Mouse (Mus musculus) A20 (cell line): ENCODE measurements around the gene Adamts3.

Experiments used
- DNase-seq: peaks from one replicate; pipeline ENCODE4 v3.0.0-alpha.2; 2011; ENCODE audit warnings: low read depth, low spot score

Gene Adamts3

DNA sequence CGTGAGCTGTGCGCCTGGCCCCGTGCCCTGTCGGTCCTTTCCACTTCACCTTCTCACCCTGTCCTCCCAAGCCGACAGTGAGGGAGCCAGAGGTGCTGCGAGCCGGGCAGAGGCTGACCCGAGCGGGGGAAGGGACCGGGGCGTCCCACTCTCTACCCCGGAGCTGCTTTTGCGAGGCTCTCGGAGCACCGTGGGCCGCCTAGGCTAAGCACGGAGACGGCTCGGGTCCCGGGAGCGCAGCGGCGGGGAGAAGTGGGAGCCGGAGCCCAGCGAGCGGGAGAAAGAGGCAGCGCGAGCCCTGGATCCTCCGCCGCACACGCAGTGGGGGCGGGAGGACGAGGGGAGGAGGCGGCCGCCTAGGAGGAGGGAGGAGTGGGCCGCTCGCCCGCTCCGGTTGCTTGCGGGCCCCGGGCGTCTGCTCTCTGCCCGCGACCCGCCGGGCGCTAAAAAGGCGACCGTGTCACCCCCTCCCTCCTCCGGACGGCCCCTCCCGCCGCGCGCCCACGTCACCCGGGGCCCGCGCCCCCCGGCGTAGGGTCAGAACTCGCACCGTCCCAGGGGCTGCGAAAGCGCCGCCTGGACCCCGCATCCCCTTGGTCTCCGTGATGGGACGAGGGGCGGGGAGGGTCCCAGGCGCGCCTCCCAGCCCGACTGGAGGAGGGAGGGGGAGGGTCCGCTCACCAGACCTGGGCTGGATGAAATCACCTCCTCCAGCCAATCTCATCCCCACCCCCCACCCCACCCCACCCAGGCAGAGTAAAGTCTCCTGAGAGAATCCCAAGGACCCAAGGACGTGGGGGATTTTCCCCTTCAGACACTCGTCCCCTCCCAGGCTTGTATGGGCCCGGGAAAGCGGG, at the start of gene Adamts3:
Adamts3 (minus strand) TSS at position 284 of the 857 bp plus-strand sequence.
- DNase-seq = no peak

DNA sequence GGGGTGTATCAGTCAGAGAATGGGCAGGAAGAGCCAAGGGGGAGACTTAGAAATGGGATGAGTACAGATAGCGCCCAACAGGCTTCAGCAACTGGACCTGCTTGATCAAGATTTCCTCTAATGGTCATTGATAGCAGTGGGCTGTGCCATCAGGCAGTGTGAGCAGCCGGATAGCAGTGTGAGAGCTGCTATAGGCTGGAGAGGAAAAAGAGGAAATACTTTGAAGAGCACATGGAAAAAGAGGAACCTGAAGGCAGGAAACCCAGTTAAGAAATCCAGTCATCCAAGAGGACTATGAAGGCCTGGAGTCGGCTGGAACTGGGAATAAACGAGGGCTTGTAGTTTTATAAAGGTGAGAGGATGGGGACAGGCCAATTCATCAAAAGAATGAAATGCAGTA, 48.4 kb upstream of the Adamts3 start:
- DNase-seq = no peak

DNA sequence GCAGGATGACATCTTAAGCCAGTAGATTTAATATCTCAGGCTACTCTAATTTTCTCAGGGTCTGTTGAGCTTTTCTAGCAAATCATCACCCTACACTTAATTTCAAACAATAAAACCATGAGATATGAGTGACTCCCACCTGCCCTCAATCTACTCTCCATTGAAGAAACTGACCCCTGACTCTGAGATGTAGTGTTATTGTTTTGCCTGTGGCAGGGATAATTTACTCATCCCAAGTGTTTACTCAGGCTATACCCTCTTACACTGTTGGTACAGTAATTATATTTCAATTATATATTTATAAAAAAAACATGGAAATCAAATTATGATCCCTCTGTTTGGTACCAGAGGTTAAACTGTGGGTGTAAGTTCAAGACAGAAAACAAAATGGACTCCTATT, 29.2 kb upstream of the Adamts3 start:
- DNase-seq = no peak

DNA sequence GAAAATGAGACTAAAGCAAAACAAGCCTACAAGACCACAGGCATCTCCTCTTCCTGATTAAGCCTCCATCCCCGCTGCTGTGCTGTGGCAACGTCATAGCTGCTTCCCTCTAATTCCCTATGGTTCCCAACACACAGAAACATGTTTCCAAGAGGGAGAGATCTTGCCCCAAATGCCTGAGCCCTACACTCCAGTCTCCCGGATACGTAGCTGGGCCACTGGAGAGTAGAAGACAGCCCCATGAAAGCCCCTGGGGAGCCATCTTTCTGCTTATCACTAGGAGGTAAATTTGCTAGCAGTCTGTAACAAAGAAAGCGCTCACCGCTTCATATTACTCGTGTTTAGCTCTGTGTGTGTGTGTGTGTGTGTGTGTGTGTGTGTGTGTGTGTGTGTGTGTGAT, 28.8 kb upstream of the Adamts3 start:
- DNase-seq = no peak

DNA sequence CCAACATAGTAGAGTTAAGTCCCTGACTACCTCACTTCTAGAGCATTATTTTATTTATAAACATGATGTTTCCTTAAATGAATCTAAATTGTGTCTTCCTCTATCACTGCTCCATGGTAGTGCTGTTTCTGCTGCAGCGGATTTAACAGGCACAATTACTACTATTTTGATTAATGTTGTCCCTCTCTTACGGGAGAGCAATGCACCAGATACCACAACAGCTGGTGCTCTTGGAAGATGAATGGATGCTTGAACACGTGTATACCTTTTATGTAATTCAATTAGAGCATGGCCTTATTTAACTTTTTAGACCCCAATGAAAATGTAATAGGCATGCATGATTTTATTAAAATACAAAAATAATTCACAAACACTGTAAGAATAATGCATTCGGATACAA, 28.4 kb upstream of the Adamts3 start:
- no peak for DNase-seq

DNA sequence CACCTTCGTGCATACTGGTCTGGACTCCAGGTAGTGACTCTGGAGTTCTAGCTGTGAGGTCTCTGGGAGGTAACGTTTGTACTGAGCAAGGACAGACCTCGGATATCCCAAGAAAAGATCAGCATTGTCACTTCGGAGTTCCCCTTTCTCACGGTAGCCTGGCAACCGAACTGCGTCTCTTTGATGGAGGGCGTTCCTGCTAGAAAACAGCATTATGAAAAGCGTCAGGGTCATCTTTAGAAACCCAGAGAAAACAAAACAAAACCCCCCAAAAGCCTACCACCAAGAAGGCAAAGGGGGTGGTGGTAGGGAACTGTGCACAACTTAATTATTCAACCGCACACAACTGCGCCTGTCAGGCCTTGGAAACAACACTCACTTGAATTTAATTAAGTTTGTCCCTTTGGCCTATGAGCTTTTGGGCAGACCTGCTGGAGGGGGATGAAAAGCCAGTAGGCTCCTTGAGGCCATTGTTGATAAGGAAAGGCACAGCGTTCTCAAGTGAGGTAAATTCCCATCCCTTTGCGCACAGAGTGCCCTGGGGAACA, 23.8 kb upstream of the Adamts3 start:
- DNase-seq = no peak

DNA sequence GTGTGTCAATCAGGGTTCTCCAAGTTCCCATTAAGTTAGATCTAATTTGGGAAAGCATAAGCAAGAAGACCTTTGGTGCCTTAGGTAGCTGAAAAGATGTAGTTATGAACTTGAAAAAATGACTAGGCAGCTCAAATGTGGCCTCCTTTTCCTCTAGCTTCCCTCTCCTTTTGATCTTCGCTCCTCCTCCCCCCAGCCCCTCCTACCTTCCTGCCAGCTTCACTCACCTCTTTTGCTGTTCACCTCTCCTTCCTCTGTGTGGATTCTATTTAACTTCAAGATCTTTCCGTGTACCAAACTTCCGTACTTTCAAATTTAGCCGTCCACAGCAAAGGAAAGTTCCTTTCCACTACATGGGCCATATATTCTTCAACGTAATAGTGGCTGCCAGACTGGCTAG, 17.9 kb upstream of the Adamts3 start:
- DNase-seq = no peak

DNA sequence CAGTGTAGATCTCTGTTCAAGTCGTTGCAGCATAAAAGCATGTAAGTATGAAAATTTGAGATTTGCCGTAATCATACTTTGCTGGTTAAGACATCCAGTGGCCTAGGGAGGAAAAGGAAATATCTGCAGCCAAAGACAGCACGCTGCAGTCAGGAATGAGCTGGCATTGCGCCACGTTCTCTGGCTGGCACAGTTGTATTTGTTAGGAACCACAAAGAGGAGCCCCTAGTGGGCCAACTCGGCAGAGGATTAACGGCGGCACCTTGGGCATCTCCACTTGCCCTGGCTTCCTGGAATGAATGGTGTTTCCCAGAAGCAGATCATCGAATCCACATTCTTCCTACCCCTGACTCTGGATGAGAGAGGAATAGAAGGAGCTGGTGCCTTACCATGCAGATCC, 14.4 kb upstream of the Adamts3 start:
- no peak for DNase-seq

DNA sequence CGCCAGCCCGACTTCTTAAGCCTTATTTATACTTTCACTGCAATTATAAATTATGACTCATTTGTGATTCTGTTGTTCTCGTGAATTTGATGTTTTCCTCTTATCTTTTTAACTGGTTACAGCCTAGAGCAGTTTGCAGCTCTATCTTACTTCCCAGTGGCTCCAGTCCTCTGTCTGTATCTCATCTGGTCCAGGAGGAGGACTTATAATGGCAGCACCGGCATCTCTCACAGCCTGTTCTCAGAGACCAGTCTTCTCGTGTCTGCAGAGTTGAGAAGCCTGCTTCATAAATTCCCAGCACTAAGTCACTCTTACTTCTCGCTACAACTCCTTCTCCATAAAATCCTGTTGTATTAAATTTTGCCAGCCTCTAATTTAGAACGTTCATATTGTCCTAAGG, 12.4 kb upstream of the Adamts3 start:
- DNase-seq = no peak

DNA sequence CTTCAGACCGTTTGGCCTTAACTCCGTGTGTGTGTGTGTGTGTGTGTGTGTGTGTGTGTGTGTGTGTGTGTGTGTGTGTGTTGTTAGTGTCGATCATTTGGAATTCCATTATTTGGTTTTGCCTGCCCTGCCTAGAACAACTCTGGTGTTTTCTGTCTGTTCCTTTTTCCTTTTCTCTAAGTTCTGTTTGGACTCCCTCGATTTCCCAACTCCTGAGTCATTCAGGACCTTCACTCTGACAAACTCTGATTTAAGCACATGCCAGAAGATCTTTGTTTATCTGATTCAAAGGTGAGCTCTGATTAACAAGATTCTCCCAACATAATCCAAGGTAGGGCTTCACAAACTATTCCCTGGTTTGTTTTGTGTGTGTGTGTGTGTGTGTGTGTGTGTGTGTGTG, 1.9 kb upstream of the Adamts3 start:
- no peak for DNase-seq

DNA sequence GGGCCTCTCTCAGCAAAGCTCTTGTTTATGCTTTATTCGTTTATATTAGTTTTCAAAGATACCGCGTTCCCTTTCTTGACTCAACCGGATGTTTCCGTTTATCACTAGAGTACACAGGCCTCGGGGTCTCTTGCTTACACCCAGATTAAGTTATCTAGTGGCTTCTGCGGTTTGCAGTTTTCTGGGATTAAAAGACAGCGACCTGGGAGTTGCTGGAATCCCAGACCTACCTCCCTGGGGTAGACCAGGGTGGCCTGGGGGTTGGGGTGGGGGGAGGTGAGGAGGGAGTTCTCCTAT, 722 bp upstream of the Adamts3 start:
- DNase-seq = no peak

DNA sequence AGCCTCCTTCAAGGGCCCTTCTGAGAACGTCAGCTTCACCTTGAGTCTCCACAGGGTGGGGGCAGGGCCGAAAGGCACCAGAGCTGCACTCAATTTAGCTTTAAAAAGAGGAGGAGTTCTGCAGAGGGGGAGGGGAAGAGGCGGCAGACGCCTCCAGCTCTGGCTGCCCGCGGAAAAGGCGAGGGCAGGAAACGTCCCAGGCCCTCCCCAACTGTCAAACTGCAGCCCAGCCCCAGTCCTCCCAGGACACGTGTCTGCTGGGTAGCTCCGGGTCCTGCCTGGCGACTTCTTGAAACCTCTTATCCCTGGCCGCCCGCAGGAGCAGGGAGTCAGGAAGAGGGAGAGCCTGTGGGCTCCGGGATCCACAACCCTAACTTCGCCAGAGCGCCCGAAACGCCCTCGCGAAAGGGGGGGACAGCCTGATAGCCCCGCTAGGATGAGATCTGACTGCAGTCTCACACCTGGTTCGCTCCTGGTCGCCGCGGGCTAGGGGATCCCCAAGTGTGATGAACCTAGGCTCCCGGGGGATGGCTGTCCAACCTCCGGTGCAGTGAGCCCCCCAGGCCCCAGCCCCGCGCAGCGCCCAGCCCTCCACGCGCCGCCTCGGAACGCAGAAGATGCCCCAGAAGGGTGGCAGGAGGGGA, 921 bp downstream of the Adamts3 start:
- DNase-seq = no peak

DNA sequence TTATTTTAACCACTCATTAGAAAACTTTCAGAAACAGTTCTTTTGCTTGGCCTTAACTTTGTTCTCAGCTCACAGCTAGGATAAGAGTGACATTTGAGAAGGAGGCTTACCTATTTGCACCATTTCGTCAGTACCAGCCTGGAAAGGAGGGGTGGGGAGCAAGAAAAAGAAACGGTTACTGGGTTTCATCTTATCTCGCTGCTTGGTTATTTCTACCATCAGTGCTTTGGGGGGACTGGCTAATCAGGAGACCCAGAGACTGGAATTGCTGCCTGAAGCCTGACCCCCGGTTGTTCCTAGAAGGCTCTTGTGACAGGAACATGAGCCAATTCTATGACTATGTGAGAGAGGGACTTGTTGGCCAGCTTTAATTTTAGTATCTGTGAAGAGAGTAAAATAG, 1.7 kb downstream of the Adamts3 start:
- no peak for DNase-seq

DNA sequence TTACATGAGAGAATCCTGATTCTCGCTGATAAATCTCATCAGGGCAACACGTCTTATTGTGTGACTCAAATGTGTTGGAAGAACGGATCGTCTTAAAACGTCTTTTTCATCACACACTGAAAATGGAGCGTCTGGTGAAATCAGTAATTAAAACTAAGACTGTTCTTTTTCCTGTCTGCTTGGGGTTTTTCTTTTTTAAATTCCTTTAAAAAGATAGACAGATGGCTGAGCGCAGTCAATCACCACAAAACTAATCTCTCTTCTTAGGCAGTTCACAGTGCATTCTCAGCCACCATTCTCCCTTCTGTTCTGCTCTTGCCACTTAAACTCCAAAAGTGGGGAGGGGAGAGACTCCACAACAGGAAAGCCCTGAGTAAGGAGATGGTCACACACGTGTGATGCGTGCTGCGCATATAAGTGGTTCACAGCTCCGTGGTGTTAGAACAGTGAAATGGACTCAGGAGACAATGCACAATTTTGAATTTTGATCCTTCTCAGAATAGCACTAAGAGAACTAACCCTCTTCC, 4.2 kb downstream of the Adamts3 start:
- DNase-seq = no peak

DNA sequence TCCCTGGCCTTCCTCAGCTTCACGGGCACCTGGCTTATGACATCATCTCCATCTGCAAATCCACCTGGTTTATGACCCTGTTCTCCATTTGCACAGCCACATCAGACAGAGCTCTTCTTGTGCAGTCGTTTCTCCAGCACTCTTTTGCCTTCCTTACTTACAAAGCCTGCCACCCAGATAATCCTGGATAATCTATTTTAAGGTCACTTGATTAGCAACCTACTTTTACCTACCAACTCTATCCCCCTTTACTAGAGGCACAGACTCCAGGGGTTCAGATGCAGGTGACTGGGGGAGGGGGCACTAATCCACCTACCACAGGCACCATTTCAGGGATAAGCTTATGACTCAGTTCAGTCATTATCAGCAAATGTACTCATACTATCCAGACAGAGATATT, 10.5 kb downstream of the Adamts3 start:
- DNase-seq = no peak

DNA sequence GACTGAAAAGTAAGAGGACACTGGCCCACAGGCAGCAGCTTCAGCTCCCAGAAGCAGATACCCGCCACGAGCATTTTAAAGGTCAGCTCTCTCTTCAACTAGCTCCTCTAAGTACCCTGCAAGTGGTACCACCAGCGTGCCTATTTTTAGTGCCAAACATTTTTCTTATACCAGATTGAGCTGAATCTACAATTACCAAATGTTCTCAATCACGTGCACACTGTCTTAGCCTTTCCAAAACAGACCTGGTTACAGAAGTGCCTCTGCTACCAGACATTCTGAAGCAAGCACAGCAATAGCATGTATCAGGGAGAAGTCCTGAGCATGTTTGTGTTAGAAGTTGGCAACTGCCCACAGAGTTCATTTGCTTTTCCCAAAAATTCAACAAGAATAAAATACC, 23.5 kb downstream of the Adamts3 start:
- no peak for DNase-seq

DNA sequence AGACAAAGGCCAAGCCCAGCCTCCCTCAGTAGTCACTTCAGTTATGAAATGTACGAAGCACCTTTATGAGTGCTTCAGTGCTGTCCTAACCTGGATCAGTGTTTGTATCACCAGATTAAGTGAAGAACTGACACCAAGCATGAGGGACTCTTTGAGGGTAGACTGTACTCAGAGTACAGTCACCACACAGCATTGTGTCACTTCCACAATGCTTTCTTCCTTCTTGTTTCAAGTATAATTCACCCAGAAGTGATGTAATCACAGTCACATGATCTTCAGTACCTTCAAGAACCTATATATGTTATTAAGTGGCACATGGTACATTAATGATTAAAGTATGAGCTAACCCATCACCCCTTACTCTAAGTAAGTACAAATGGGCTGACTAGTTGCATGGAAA, 24.3 kb downstream of the Adamts3 start:
- DNase-seq = no peak

DNA sequence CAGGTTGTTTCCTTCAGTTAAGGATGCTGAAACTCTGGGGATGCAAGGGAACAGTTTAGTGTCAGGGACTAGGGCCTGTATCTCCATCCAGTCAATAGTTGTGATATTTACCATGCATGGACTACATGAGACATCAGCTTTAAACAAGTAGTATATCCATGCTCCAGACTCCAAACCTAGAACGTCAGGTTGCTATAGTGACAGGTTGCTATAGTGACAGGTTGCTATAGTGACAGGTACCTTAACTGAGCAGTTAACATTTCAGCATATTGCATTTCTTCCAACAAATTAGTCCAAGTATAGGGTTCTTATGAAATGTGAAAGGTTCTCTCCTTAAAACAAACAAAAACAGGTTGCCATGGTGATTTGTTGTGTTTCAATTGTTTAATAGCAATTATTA, 36.6 kb downstream of the Adamts3 start:
- no peak for DNase-seq

DNA sequence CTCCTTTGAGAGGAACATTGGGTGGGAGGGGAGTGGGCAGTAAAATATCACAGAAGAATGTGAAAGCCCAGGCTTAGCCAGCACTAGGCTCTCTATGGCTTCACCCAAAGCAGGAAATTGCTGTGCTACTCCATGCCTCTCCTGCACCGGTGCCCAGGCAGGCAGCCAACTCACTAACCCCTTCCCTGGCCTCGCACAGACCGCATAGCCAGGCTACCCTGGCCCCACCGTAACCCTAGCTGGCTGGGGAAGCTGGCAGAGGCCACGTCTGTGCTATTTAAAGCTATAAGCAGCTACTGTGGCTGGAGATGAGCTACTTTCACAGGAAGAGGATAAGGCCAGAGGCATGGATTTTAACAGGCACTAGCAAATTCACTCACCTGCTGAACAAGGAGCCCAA, 38.8 kb downstream of the Adamts3 start:
- DNase-seq = no peak

DNA sequence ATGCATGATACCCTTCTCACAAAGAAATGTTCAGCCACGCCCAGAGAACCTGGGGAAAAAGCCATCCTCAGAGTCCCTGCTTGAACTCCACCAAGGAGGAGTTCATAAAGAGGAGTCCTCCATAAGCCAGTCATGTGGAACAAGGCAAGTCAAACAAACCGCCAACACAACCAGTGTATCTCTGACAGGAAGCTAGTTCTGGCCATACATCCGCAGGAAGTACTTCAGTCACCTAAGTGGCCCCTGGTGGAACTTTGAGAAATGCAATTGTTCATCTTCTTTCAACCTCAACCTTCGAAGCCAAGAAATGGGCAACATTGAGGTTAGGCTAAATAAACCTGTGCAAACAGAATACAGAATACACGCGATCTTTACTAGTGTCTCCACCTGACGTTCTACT, 39.7 kb downstream of the Adamts3 start:
- no peak for DNase-seq

DNA sequence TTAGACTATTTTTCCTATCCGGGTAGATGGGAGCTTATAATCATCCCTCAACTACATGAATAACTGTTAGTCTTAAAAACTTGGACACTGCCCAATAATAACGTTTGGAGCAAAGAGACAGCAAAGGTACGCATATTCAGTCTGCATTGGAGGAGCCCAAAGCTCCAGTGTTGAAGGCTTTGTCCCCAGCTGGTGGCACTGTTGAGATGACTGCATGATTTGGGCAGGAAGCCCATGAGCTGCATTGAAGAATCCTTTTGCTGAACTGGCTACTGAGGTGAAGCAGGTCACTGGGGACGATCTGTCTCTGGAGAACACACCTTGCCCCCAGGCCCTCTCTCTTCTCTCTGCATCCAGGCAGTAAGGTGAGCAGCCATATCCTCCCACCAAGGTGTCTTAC, 43.5 kb downstream of the Adamts3 start:
- DNase-seq = no peak

DNA sequence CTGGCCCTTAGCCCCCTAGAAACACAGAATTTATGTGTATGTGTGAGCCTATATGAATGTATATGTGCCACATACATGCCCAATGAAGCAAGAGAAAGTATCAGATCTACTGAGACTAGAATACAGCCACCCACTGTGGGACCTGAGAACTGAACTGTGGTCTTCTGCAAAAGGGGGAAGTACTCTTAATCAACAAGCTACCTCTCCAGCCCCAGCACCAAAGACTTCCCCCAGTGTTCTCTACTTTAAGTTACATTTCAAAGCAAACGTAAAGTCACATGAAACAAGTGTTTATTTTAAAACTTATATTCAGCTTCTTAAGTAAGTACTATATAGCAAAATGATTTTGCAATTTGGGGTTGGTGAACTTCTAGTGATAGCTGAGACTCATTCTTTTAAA, 62.0 kb downstream of the Adamts3 start:
- DNase-seq = no peak

DNA sequence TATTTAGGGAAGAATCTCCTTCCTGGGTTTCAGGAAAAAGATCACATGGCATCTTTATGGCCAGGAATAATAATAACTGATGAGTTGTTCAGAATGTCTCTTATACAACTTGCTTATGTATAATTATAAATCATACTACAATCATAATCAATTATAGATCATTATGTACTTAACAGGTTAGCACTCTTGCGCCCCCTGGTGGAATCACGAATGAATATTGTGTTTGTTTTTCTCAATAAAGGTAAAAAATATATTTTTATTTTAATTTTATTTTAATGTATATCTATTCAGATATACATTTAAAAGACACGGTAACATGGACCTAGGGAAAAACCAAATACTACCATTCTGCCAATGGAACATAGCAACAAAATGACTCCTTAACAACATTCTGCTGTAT, 63.6 kb downstream of the Adamts3 start:
- DNase-seq = peak; percentile 2
